Mouse (Mus musculus) CH12.LX (cell line): ENCODE measurements around the gene Cldnd1. TPM values are rescaled to one million over a fixed set of nuclear protein-coding genes. Genes with fewer than 3 reads are reported as not detected.

ENCODE experiments used
- DNase-seq: peaks from one replicate; pipeline ENCODE4 v3.0.0-alpha.2; 2013; ENCODE audit errors: extremely low read depth
- H3K27ac ChIP-seq: 2 replicates; pipeline ENCODE4 v1.5.1; 2012; ENCODE audit warnings: low read depth, mild to moderate bottlenecking, control low read depth, moderate library complexity; ENCODE audit not compliant: insufficient read depth
- H3K27me3 ChIP-seq: replicated peaks from 2 replicates; pipeline ENCODE3; 2012; ENCODE audit warnings: inconsistent platforms
- H3K36me3 ChIP-seq, 2 experiments: replicated peaks in 1 of 2; 2 replicates each; pipeline versions ENCODE3 to v1.6.1; 2012; ENCODE audit warnings: inconsistent platforms in 1 of 2, low read length in 1 of 2, mild to moderate bottlenecking in 1 of 2, mixed read lengths in 1 of 2, moderate library complexity in 1 of 2; ENCODE audit not compliant: control insufficient read depth in 1 of 2, insufficient read depth in 1 of 2
- H3K4me1 ChIP-seq, 2 experiments: 2 replicates each; pipeline ENCODE4 v1.6.1; 2012; ENCODE audit warnings: inconsistent platforms in 1 of 2, moderate library complexity in 1 of 2; ENCODE audit not compliant: insufficient read depth in 2 of 2, control insufficient read depth in 1 of 2
- H3K4me2 ChIP-seq: 2 replicates; pipeline ENCODE4 v1.6.1; 2012; ENCODE audit warnings: low read depth, mild to moderate bottlenecking, control low read depth; ENCODE audit not compliant: poor library complexity, insufficient read depth, severe bottlenecking
- H3K4me3 ChIP-seq, 3 experiments: fragments of 150-350 bp in 1 of 3; sonication (generic) in 1 of 3; replicated peaks in 1 of 3; 2 replicates each; pipeline versions ENCODE3 to v1.5.1; 2011 to 2012; ENCODE audit warnings: low read depth in 2 of 3, low read length in 2 of 3, mild to moderate bottlenecking in 2 of 3, moderate library complexity in 2 of 3, control low read depth in 1 of 3, improper control_type of control experiment in 1 of 3, inconsistent platforms in 1 of 3, mixed read lengths in 1 of 3; ENCODE audit not compliant: poor library complexity in 1 of 3
- H3K79me2 ChIP-seq: replicated peaks from 2 replicates; pipeline ENCODE4 v1.6.1; 2012; ENCODE audit warnings: mild to moderate bottlenecking, moderate library complexity; ENCODE audit not compliant: control insufficient read depth, poor library complexity, insufficient read depth, severe bottlenecking; ENCODE audit errors: extremely low read depth
- H3K9ac ChIP-seq: 2 replicates; pipeline ENCODE4 v1.6.1; 2012; ENCODE audit warnings: low read depth, mild to moderate bottlenecking, control low read depth, moderate library complexity; ENCODE audit not compliant: insufficient read depth
- H3K9me3 ChIP-seq: replicated peaks from 2 replicates; pipeline ENCODE3; 2012; ENCODE audit warnings: low read length, inconsistent platforms, mixed read lengths
- BHLHE40 ChIP-seq: IDR thresholded peaks from 2 replicates; pipeline ENCODE4 v1.6.1; 2011; ENCODE audit warnings: mild to moderate bottlenecking, low read depth, low read length, improper control_type of control experiment
- CHD1 ChIP-seq: IDR thresholded peaks from 2 replicates; pipeline ENCODE4 v1.6.1; 2012; ENCODE audit warnings: low read depth, low read length, improper control_type of control experiment, inconsistent platforms
- CHD2 ChIP-seq: IDR thresholded peaks from 2 replicates; pipeline ENCODE4 v1.6.1; 2011; ENCODE audit warnings: low read length, improper control_type of control experiment
- CTCF ChIP-seq, 2 experiments: IDR thresholded peaks in 1 of 2; conservative IDR thresholded peaks in 1 of 2; 2 replicates each; pipeline ENCODE4 v1.5.1; 2011 to 2012; ENCODE audit warnings: low read depth in 2 of 2, low read length in 2 of 2, improper control_type of control experiment in 1 of 2, inconsistent platforms in 1 of 2, mild to moderate bottlenecking in 1 of 2, moderate library complexity in 1 of 2
- E2F4 ChIP-seq: IDR thresholded peaks from 2 replicates; pipeline ENCODE4 v1.6.1; 2011; ENCODE audit warnings: low read depth, low read length, improper control_type of control experiment; ENCODE audit not compliant: insufficient replicate concordance
- ELF1 ChIP-seq: IDR thresholded peaks from 2 replicates; pipeline ENCODE4 v1.6.1; 2014; ENCODE audit warnings: low read depth, mild to moderate bottlenecking, inconsistent platforms, low read length, improper control_type of control experiment
- EP300 ChIP-seq: IDR thresholded peaks from 2 replicates; pipeline ENCODE4 v1.6.1; 2011; ENCODE audit warnings: low read length, improper control_type of control experiment
- ETS1 ChIP-seq: conservative IDR thresholded peaks from 2 replicates; pipeline ENCODE4 v1.6.1; 2012; ENCODE audit warnings: low read depth, mild to moderate bottlenecking, inconsistent platforms, low read length, improper control_type of control experiment, moderate library complexity
- GABPA ChIP-seq: IDR thresholded peaks from 2 replicates; pipeline ENCODE4 v1.6.1; 2012; ENCODE audit warnings: low read depth, low read length, improper control_type of control experiment, inconsistent platforms; ENCODE audit not compliant: insufficient replicate concordance
- HCFC1 ChIP-seq: IDR thresholded peaks from 2 replicates; pipeline ENCODE4 v1.6.1; 2012; ENCODE audit warnings: low read depth, mild to moderate bottlenecking, inconsistent platforms, low read length, improper control_type of control experiment
- IRF4 ChIP-seq: IDR thresholded peaks from 2 replicates; pipeline ENCODE4 v1.6.1; 2014; ENCODE audit warnings: low read depth, mild to moderate bottlenecking, inconsistent platforms, low read length, improper control_type of control experiment
- JUN ChIP-seq: IDR thresholded peaks from 2 replicates; pipeline ENCODE4 v1.6.1; 2011; ENCODE audit warnings: low read depth, mild to moderate bottlenecking, low read length, improper control_type of control experiment, moderate library complexity; ENCODE audit not compliant: insufficient read depth
- JUND ChIP-seq: conservative IDR thresholded peaks from 2 replicates; pipeline ENCODE4 v1.6.1; 2011; ENCODE audit warnings: low read depth, low read length, improper control_type of control experiment
- KAT2A ChIP-seq: IDR thresholded peaks from 2 replicates; pipeline ENCODE4 v1.6.1; 2012; ENCODE audit warnings: low read length, improper control_type of control experiment, inconsistent platforms; ENCODE audit not compliant: insufficient replicate concordance
- MAFK ChIP-seq: IDR thresholded peaks from 2 replicates; pipeline ENCODE4 v1.6.1; 2011; ENCODE audit warnings: low read length, improper control_type of control experiment; ENCODE audit not compliant: insufficient replicate concordance
- MAX ChIP-seq: IDR thresholded peaks from 2 replicates; pipeline ENCODE4 v1.6.1; 2011; ENCODE audit warnings: low read length, improper control_type of control experiment
- MAZ ChIP-seq: IDR thresholded peaks from 2 replicates; pipeline ENCODE4 v1.6.1; 2012; ENCODE audit warnings: low read depth, mild to moderate bottlenecking, inconsistent platforms, low read length, improper control_type of control experiment, moderate library complexity
- MEF2A ChIP-seq: IDR thresholded peaks from 2 replicates; pipeline ENCODE4 v1.6.1; 2014; ENCODE audit warnings: low read depth, mild to moderate bottlenecking, inconsistent platforms, low read length, improper control_type of control experiment, borderline replicate concordance
- MXI1 ChIP-seq: IDR thresholded peaks from 2 replicates; pipeline ENCODE4 v1.6.1; 2011; ENCODE audit warnings: mild to moderate bottlenecking, low read depth, low read length, improper control_type of control experiment
- MYC ChIP-seq: IDR thresholded peaks from 2 replicates; pipeline ENCODE4 v1.6.1; 2011; ENCODE audit warnings: low read depth, mild to moderate bottlenecking, improper control_type of control experiment, low read length
- NELFE ChIP-seq: IDR thresholded peaks from 2 replicates; pipeline ENCODE4 v1.6.1; 2011; ENCODE audit warnings: low read depth, low read length, improper control_type of control experiment
- NRF1 ChIP-seq: IDR thresholded peaks from 2 replicates; pipeline ENCODE4 v1.6.1; 2014; ENCODE audit warnings: low read depth, mild to moderate bottlenecking, inconsistent platforms, low read length, improper control_type of control experiment, moderate library complexity
- PAX5 ChIP-seq: IDR thresholded peaks from 2 replicates; pipeline ENCODE4 v1.6.1; 2012; ENCODE audit warnings: low read length, inconsistent platforms, mixed read lengths
- POLR2A ChIP-seq: IDR thresholded peaks from 2 replicates; pipeline ENCODE4 v1.6.1; 2011; ENCODE audit warnings: low read depth, mild to moderate bottlenecking, improper control_type of control experiment, low read length
- POLR2AphosphoS2 ChIP-seq: IDR thresholded peaks from 2 replicates; pipeline ENCODE4 v1.6.1; 2011; ENCODE audit warnings: low read depth, low read length, improper control_type of control experiment
- RAD21 ChIP-seq: IDR thresholded peaks from 2 replicates; pipeline ENCODE4 v1.6.1; 2011; ENCODE audit warnings: low read depth, mild to moderate bottlenecking, low read length, improper control_type of control experiment, moderate library complexity
- RCOR1 ChIP-seq: conservative IDR thresholded peaks from 2 replicates; pipeline ENCODE4 v1.6.1; 2012; ENCODE audit warnings: low read depth, mild to moderate bottlenecking, inconsistent platforms, low read length, improper control_type of control experiment
- SIN3A ChIP-seq: IDR thresholded peaks from 2 replicates; pipeline ENCODE4 v1.6.1; 2012; ENCODE audit warnings: low read length, improper control_type of control experiment, inconsistent platforms
- SMC3 ChIP-seq: IDR thresholded peaks from 2 replicates; pipeline ENCODE4 v1.6.1; 2011; ENCODE audit warnings: low read depth, low read length, improper control_type of control experiment
- TBP ChIP-seq: conservative IDR thresholded peaks from 2 replicates; pipeline ENCODE4 v1.6.1; 2011; ENCODE audit warnings: low read depth, low read length, improper control_type of control experiment
- TCF12 ChIP-seq: IDR thresholded peaks from 2 replicates; pipeline ENCODE4 v1.6.1; 2014; ENCODE audit warnings: low read depth, mild to moderate bottlenecking, inconsistent platforms, low read length, improper control_type of control experiment
- UBTF ChIP-seq: IDR thresholded peaks from 2 replicates; pipeline ENCODE4 v1.6.1; 2012; ENCODE audit warnings: low read depth, mild to moderate bottlenecking, inconsistent platforms, low read length, improper control_type of control experiment, moderate library complexity
- USF1 ChIP-seq: IDR thresholded peaks from 2 replicates; pipeline ENCODE4 v1.6.1; 2014; ENCODE audit warnings: low read depth, mild to moderate bottlenecking, inconsistent platforms, low read length, improper control_type of control experiment
- USF2 ChIP-seq: conservative IDR thresholded peaks from 2 replicates; pipeline ENCODE4 v1.6.1; 2011; ENCODE audit warnings: low read depth, low read length, improper control_type of control experiment
- ZC3H11A ChIP-seq: IDR thresholded peaks from 2 replicates; pipeline ENCODE4 v1.6.1; 2012; ENCODE audit warnings: low read depth, mild to moderate bottlenecking, inconsistent platforms, low read length, improper control_type of control experiment
- ZKSCAN1 ChIP-seq: IDR thresholded peaks from 2 replicates; pipeline ENCODE4 v1.6.1; 2012; ENCODE audit warnings: low read depth, inconsistent platforms, low read length, improper control_type of control experiment, borderline replicate concordance
- ZMIZ1 ChIP-seq: IDR thresholded peaks from 2 replicates; pipeline ENCODE4 v1.6.1; 2012; ENCODE audit warnings: low read depth, mild to moderate bottlenecking, inconsistent platforms, low read length, improper control_type of control experiment
- ZNF384 ChIP-seq: IDR thresholded peaks from 2 replicates; pipeline ENCODE4 v1.6.1; 2012; ENCODE audit warnings: low read depth, low read length, improper control_type of control experiment, inconsistent platforms
- dilution Hi-C: fragments of 300-500 bp; cut with MboI; formaldehyde crosslinking; loops from 2 replicates; pipeline ENCODE4 v1.14.3; 2020; ENCODE audit warnings: low sequenced_read_pairs; ENCODE audit not compliant: extremely low pct_unique_long_range_greater_than_20kb, extremely low pct_ligation_motif_present
- in situ Hi-C: fragments of 300-500 bp; cut with MboI; formaldehyde crosslinking; loops from 3 replicates; pipeline ENCODE4 v1.14.3; 2019; ENCODE audit warnings: low sequenced_read_pairs, low pct_ligation_motif_present, low pct_unique_long_range_greater_than_20kb, mixed read lengths
- polyA plus RNA-seq: library from polyadenylated mRNA; unstranded; fragments of >175 nt; gene quantifications from 2 replicates; pipeline ENCODE4 v1.2.1, GENCODE M21; 2012; ENCODE audit warnings: low read depth; ENCODE audit not compliant: insufficient read length
- total RNA-seq, 2 experiments: library from RNA; depleted of rRNA; stranded (reverse); fragments of 300-350 nt in 1 of 2; fragments of >200 nt in 1 of 2; gene quantifications; 2 replicates each; pipeline ENCODE4 v1.2.3; 2012 to 2014

Gene Cldnd1
- total RNA-seq (2012; rRNA removed): 59.9 and 63.8 TPM in 2 replicates
- total RNA-seq (2014; rRNA removed): 78.0 and 78.7 TPM in 2 replicates
- polyA plus RNA-seq: 65.6 and 80.6 TPM in 2 replicates

DNA sequence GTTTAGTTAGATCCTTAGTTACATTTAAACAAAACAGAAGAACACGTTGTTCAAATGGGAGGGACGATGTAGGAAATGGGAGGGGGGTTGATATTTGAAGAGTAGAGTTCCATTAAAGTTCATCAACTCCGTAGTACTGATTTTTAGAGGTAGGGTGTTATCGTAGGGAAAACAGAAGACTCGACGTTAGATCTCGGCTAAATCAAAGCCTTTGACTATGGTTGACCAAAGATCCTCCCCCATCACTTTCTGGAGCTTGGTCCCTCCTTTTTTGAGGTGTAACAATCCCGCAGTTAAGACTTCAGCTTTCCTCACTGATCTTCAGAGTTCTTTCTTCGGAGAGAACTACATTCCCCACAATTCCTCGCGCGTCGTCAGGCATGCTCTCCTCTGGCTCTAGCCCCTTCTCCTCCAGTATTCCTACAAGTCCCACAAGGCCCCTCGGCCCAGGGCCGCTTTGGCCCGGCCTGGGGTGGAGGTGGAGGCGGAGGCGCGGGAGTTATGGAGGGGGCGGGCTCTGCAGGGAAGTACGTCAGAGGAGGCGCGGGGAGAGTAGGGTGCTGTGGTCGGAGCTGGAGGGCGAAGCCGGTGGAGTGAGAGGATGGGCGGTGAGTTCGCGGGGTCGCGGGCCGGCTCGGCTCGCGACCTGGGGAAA, at the start of gene Cldnd1:
Gene Cldnd1 (plus strand): TSS at position 434 of the 655 bp plus-strand sequence.
- peaks cover 31% of the 10 kb centered on the region for H3K79me2 ChIP-seq
- H3K36me3 ChIP-seq: peaks cover 31 to 33% of the 10 kb centered on the region in 2 experiments
- in situ Hi-C loops: no loop called here
- H3K27me3 ChIP-seq: peaks cover 3% of the 10 kb centered on the region
- dilution Hi-C loops: no loop called here
- TF ChIP-seq MYC: peak; percentile 93
- TF ChIP-seq POLR2A: peak; percentile 78
- TF ChIP-seq CHD1: peak; percentile 98
- peak; percentile 85 for TF ChIP-seq POLR2AphosphoS2
- no peak for TF ChIP-seq BHLHE40
- TF ChIP-seq ELF1: peak; percentile 84
- TF ChIP-seq HCFC1: peak; percentile 99
- peak; percentile 86 for TF ChIP-seq UBTF
- no peak for TF ChIP-seq ZKSCAN1
- peak; percentile 97 for TF ChIP-seq MAZ
- TF ChIP-seq RAD21: no peak; the same call in 1 of the 2 replicates
- no peak for TF ChIP-seq ZC3H11A
- peak; percentile 87 for TF ChIP-seq MAX
- peak; percentile 91; the same call in 1 of the 2 replicates for TF ChIP-seq GABPA
- peak; percentile 80 for TF ChIP-seq TBP
- TF ChIP-seq MXI1: peak; percentile 87
- peak; percentile 90 for TF ChIP-seq E2F4
- no peak for TF ChIP-seq ZNF384
- TF ChIP-seq IRF4: peak; percentile 79; the same call in 1 of the 2 replicates
- no peak for TF ChIP-seq CTCF (conservative IDR thresholded peaks at IDR 0.05 in 1 of 2, IDR thresholded peaks at IDR 0.05 in 1 of 2; ENCODE audit: low read depth in 2 of 2, low read length in 2 of 2)
- TF ChIP-seq USF1: no peak
- 0 out of 2 replicates have a peak, but pooled peaks have one; percentile 63 for TF ChIP-seq JUND
- TF ChIP-seq RCOR1: no peak
- no peak for TF ChIP-seq MAFK
- peak; percentile 79 for TF ChIP-seq CHD2
- peak; percentile 34; the same call in 1 of the 2 replicates for TF ChIP-seq ETS1
- TF ChIP-seq SMC3: no peak
- TF ChIP-seq SIN3A: no peak; the same call in none of the 2 replicates
- TF ChIP-seq NELFE: 0 out of 2 replicates have a peak, but pooled peaks have one; percentile 66
- TF ChIP-seq USF2: no peak; the same call in 1 of the 2 replicates
- TF ChIP-seq ZMIZ1: peak; percentile 91; the same call in 1 of the 2 replicates
- no peak for TF ChIP-seq EP300
- peak; percentile 74; the same call in 1 of the 2 replicates for TF ChIP-seq TCF12
- TF ChIP-seq NRF1: peak; percentile 91
- 0 out of 2 replicates have a peak, but pooled peaks have one; percentile 41 for TF ChIP-seq JUN
- peak; percentile 100 for TF ChIP-seq KAT2A
- TF ChIP-seq MEF2A: peak; percentile 81
- no peak for TF ChIP-seq PAX5
- TF ChIP-seq, all 38 proteins: peak for 24
- H3K4me2 ChIP-seq: peak within 1 kb of the TSS; percentile 100
- H3K4me3 ChIP-seq: peak within 1 kb of the TSS; percentile 75 to 79 (median 78)
- H3K4me1 ChIP-seq: peaks cover 8 to 30% of the 10 kb centered on the region in 2 experiments
- peak within 1 kb of the TSS; percentile 89 for H3K27ac ChIP-seq
- no peaks in the 10 kb centered on the region for H3K9me3 ChIP-seq
- DNase-seq: peak; percentile 99
- peak within 1 kb of the TSS; percentile 83 for H3K9ac ChIP-seq
